Mouse (Mus musculus): ENCODE results near the gene Habp2. TPM values are rescaled to one million over a fixed set of nuclear protein-coding genes. Genes with fewer than 3 reads are reported as not detected.

Gene Habp2
- polyA plus RNA-seq (2014; fragmentation: Nextera tagmentation; extraction: Ambion mirVana) = not detected in 2 replicates

- 91% methylated on average over 7 of the region's 7 CpGs for WGBS
- Histone ChIP-seq H3K4me2 (no peak within 1 kb of the TSS), H3K36me3 (ENCODE audit: control insufficient read depth, insufficient read depth, low read length) (no peaks in the 10 kb centered on the region), H3K27ac (ENCODE audit: low read depth, low read length) (no peak within 1 kb of the TSS), H3K27me3 (ENCODE audit: control insufficient read depth, insufficient read depth, low read length) (no peaks in the 10 kb centered on the region), H3K4me3 (ENCODE audit: low read depth, low read length) (no peak within 1 kb of the TSS), H3K9ac (ENCODE audit: low read length) (no peak within 1 kb of the TSS), H3K4me1 (ENCODE audit: control insufficient read depth, insufficient read depth, low read length) (no peaks in the 10 kb centered on the region), H3K9me3 (ENCODE audit: control insufficient read depth, low read length) (no peaks in the 10 kb centered on the region)
- no peak for DNase-seq (ENCODE audit: low spot score, missing footprints)
- ATAC-seq (ENCODE audit: low FRiP score) = no peak
Observed at GRCm38 (mm10) chr19:56286866-56287265, at the start of gene Habp2. Habp2 (plus strand) TSS chr19:56287137.

- DNase-seq (ENCODE audit: low spot score, missing footprints) (no peak), ATAC-seq (ENCODE audit: low FRiP score) (no peak)
- Histone ChIP-seq H3K4me3 (ENCODE audit: low read depth, low read length) (no peak overlapping the region), H3K9me3 (ENCODE audit: control insufficient read depth, low read length) (no peaks in the 10 kb centered on the region), H3K4me1 (ENCODE audit: control insufficient read depth, insufficient read depth, low read length) (no peaks in the 10 kb centered on the region), H3K36me3 (ENCODE audit: control insufficient read depth, insufficient read depth, low read length) (no peaks in the 10 kb centered on the region), H3K9ac (ENCODE audit: low read length) (no peak overlapping the region), H3K4me2 (no peak overlapping the region), H3K27me3 (ENCODE audit: control insufficient read depth, insufficient read depth, low read length) (no peaks in the 10 kb centered on the region), H3K27ac (ENCODE audit: low read depth, low read length) (no peak overlapping the region)
- 84% methylated on average over 4 of the region's 4 CpGs for WGBS
Observed at GRCm38 (mm10) chr19:56238501-56238900, 48.4 kb upstream of the Habp2 start.

GRCm38 (mm10) chr19:56245201-56245600, 41.7 kb upstream of the Habp2 start:
- no peak overlapping the region for H3K9ac ChIP-seq (ENCODE audit: low read length)
- DNase-seq (ENCODE audit: low spot score, missing footprints) (no peak), ATAC-seq (ENCODE audit: low FRiP score) (no peak)
- H3K27me3 ChIP-seq (ENCODE audit: control insufficient read depth, insufficient read depth, low read length) = no peaks in the 10 kb centered on the region
- H3K4me2 ChIP-seq = no peak overlapping the region
- no peaks in the 10 kb centered on the region for H3K36me3 ChIP-seq (ENCODE audit: control insufficient read depth, insufficient read depth, low read length)
- WGBS = 95% methylated on average over 5 of the region's 5 CpGs
- no peak overlapping the region for H3K4me3 ChIP-seq (ENCODE audit: low read depth, low read length)
- H3K9me3 ChIP-seq (ENCODE audit: control insufficient read depth, low read length) = no peaks in the 10 kb centered on the region
- H3K27ac ChIP-seq (ENCODE audit: low read depth, low read length) = no peak overlapping the region
- no peaks in the 10 kb centered on the region for H3K4me1 ChIP-seq (ENCODE audit: control insufficient read depth, insufficient read depth, low read length)

- Histone ChIP-seq H3K27ac (ENCODE audit: low read depth, low read length) (no peak overlapping the region), H3K4me3 (ENCODE audit: low read depth, low read length) (no peak overlapping the region), H3K27me3 (ENCODE audit: control insufficient read depth, insufficient read depth, low read length) (no peaks in the 10 kb centered on the region), H3K9ac (ENCODE audit: low read length) (no peak overlapping the region), H3K9me3 (ENCODE audit: control insufficient read depth, low read length) (no peaks in the 10 kb centered on the region), H3K4me2 (no peak overlapping the region), H3K36me3 (ENCODE audit: control insufficient read depth, insufficient read depth, low read length) (no peaks in the 10 kb centered on the region), H3K4me1 (ENCODE audit: control insufficient read depth, insufficient read depth, low read length) (no peaks in the 10 kb centered on the region)
- 98% methylated on average over 4 of the region's 4 CpGs for WGBS
- DNase-seq (ENCODE audit: low spot score, missing footprints) = no peak
- ATAC-seq (ENCODE audit: low FRiP score) = no peak
Observed at GRCm38 (mm10) chr19:56252815-56253214, 34.1 kb upstream of the Habp2 start.

- H3K4me3 ChIP-seq (ENCODE audit: low read depth, low read length) = no peak overlapping the region
- H3K27ac ChIP-seq (ENCODE audit: low read depth, low read length) = no peak overlapping the region
- H3K4me1 ChIP-seq (ENCODE audit: control insufficient read depth, insufficient read depth, low read length) = no peaks in the 10 kb centered on the region
- WGBS = 84% methylated on average over 10 of the region's 10 CpGs
- H3K36me3 ChIP-seq (ENCODE audit: control insufficient read depth, insufficient read depth, low read length) = no peaks in the 10 kb centered on the region
- no peak overlapping the region for H3K4me2 ChIP-seq
- no peaks in the 10 kb centered on the region for H3K9me3 ChIP-seq (ENCODE audit: control insufficient read depth, low read length)
- DNase-seq (ENCODE audit: low spot score, missing footprints) = no peak
- no peaks in the 10 kb centered on the region for H3K27me3 ChIP-seq (ENCODE audit: control insufficient read depth, insufficient read depth, low read length)
- ATAC-seq (ENCODE audit: low FRiP score) = no peak
- no peak overlapping the region for H3K9ac ChIP-seq (ENCODE audit: low read length)
Observed at GRCm38 (mm10) chr19:56253271-56253670, 33.7 kb upstream of the Habp2 start.

- WGBS = 49% methylated on average over 7 of the region's 7 CpGs
- no peak overlapping the region for H3K27ac ChIP-seq (ENCODE audit: low read depth, low read length)
- no peaks in the 10 kb centered on the region for H3K4me1 ChIP-seq (ENCODE audit: control insufficient read depth, insufficient read depth, low read length)
- ATAC-seq (ENCODE audit: low FRiP score) (no peak), DNase-seq (ENCODE audit: low spot score, missing footprints) (peak; percentile 93)
- no peaks in the 10 kb centered on the region for H3K9me3 ChIP-seq (ENCODE audit: control insufficient read depth, low read length)
- no peaks in the 10 kb centered on the region for H3K27me3 ChIP-seq (ENCODE audit: control insufficient read depth, insufficient read depth, low read length)
- no peak overlapping the region for H3K4me3 ChIP-seq (ENCODE audit: low read depth, low read length)
- no peak overlapping the region for H3K9ac ChIP-seq (ENCODE audit: low read length)
- no peaks in the 10 kb centered on the region for H3K36me3 ChIP-seq (ENCODE audit: control insufficient read depth, insufficient read depth, low read length)
- no peak overlapping the region for H3K4me2 ChIP-seq
Observed at GRCm38 (mm10) chr19:56254751-56255150, 32.2 kb upstream of the Habp2 start.

- 37% methylated on average over 3 of the region's 3 CpGs for whole genome bisulfite sequencing
- Histone ChIP-seq H3K9me3 (ENCODE audit: control insufficient read depth, low read length) (no peaks in the 10 kb centered on the region), H3K4me1 (ENCODE audit: control insufficient read depth, insufficient read depth, low read length) (no peaks in the 10 kb centered on the region), H3K36me3 (ENCODE audit: control insufficient read depth, insufficient read depth, low read length) (no peaks in the 10 kb centered on the region), H3K27ac (ENCODE audit: low read depth, low read length) (no peak overlapping the region), H3K4me3 (ENCODE audit: low read depth, low read length) (no peak overlapping the region), H3K27me3 (ENCODE audit: control insufficient read depth, insufficient read depth, low read length) (no peaks in the 10 kb centered on the region), H3K9ac (ENCODE audit: low read length) (no peak overlapping the region), H3K4me2 (no peak overlapping the region)
- DNase-seq (ENCODE audit: low spot score, missing footprints) (peak; percentile 96), ATAC-seq (ENCODE audit: low FRiP score) (no peak)
Observed at GRCm38 (mm10) chr19:56255506-56255905, 31.4 kb upstream of the Habp2 start.

- WGBS = 45% methylated on average over 1 of the region's 1 CpGs
Observed at GRCm38 (mm10) chr19:56256235-56256634, 30.7 kb upstream of the Habp2 start.

GRCm38 (mm10) chr19:56256741-56257140, 30.2 kb upstream of the Habp2 start:
- Histone ChIP-seq H3K9ac (ENCODE audit: low read length) (no peak overlapping the region), H3K27me3 (ENCODE audit: control insufficient read depth, insufficient read depth, low read length) (no peaks in the 10 kb centered on the region), H3K36me3 (ENCODE audit: control insufficient read depth, insufficient read depth, low read length) (no peaks in the 10 kb centered on the region), H3K4me1 (ENCODE audit: control insufficient read depth, insufficient read depth, low read length) (no peaks in the 10 kb centered on the region), H3K27ac (ENCODE audit: low read depth, low read length) (no peak overlapping the region), H3K4me2 (no peak overlapping the region), H3K9me3 (ENCODE audit: control insufficient read depth, low read length) (no peaks in the 10 kb centered on the region), H3K4me3 (ENCODE audit: low read depth, low read length) (no peak overlapping the region)
- DNase-seq (ENCODE audit: low spot score, missing footprints) (no peak), ATAC-seq (ENCODE audit: low FRiP score) (no peak)
- 100% methylated on average over 1 of the region's 1 CpGs for WGBS

More at GRCm38 (mm10) chr19:56256235-56256634, 30.7 kb upstream of the Habp2 start:
- Histone ChIP-seq H3K27me3 (ENCODE audit: control insufficient read depth, insufficient read depth, low read length) (no peaks in the 10 kb centered on the region), H3K9me3 (ENCODE audit: control insufficient read depth, low read length) (no peaks in the 10 kb centered on the region), H3K4me1 (ENCODE audit: control insufficient read depth, insufficient read depth, low read length) (no peaks in the 10 kb centered on the region), H3K9ac (ENCODE audit: low read length) (no peak overlapping the region), H3K4me2 (no peak overlapping the region), H3K27ac (ENCODE audit: low read depth, low read length) (no peak overlapping the region), H3K36me3 (ENCODE audit: control insufficient read depth, insufficient read depth, low read length) (no peaks in the 10 kb centered on the region), H3K4me3 (ENCODE audit: low read depth, low read length) (no peak overlapping the region)
- no peak for ATAC-seq (ENCODE audit: low FRiP score)
- DNase-seq (ENCODE audit: low spot score, missing footprints) = no peak

- Histone ChIP-seq H3K9me3 (ENCODE audit: control insufficient read depth, low read length) (no peaks in the 10 kb centered on the region), H3K4me1 (ENCODE audit: control insufficient read depth, insufficient read depth, low read length) (no peaks in the 10 kb centered on the region), H3K27me3 (ENCODE audit: control insufficient read depth, insufficient read depth, low read length) (no peaks in the 10 kb centered on the region), H3K36me3 (ENCODE audit: control insufficient read depth, insufficient read depth, low read length) (no peaks in the 10 kb centered on the region), H3K4me3 (ENCODE audit: low read depth, low read length) (no peak overlapping the region), H3K4me2 (no peak overlapping the region), H3K27ac (ENCODE audit: low read depth, low read length) (no peak overlapping the region), H3K9ac (ENCODE audit: low read length) (no peak overlapping the region)
- ATAC-seq (ENCODE audit: low FRiP score) (no peak), DNase-seq (ENCODE audit: low spot score, missing footprints) (peak; percentile 82)
- 75% methylated on average over 14 of the region's 14 CpGs for WGBS
Observed at GRCm38 (mm10) chr19:56263696-56264095, 23.2 kb upstream of the Habp2 start.

Measured in midbrain, embryonic 11.5 days (tissue).